Mouse (Mus musculus): ENCODE measurements around the gene Zfp580.

DNA sequence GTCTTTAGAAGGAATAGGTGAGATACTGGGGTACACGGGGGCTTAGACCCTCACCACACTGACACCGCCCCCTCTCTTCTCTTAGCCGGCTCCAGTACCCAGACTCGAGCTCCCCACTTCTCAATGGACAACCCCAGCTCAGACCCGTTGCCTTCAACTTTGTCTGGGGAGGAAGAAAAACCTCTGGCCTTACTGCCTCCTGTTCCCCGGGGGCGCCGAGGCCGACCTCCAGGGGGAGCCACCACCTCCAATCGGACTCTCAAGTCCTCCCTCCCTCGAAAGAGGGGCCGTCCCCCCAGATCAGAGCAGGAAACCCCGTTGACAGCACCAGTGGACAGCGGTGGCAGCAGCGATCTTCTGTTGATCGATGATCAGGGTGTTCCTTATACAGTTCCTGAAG is 34.0 kb upstream of the Zfp580 start:
- no peak for TF ChIP-seq CTCF (IDR thresholded peaks at IDR 0.05; ENCODE audit: low read depth, low read length)
- TF ChIP-seq GATA1 (IDR thresholded peaks at IDR 0.05; ENCODE audit: borderline replicate concordance, low read length) = no peak
- no peak for TF ChIP-seq TAL1 (conservative IDR thresholded peaks at IDR 0.05; ENCODE audit: low read depth, low read length)
